In genomic region chr3:139947247-139947646, GRCm38 (mm10) we compare ENCODE assay signal across 22 mouse cellular contexts.
A peak's percentile ranks its signal among the peaks of the same experiment; 100 is the strongest.
DNase-seq lines count a peak whose midpoint lies in the region; ATAC-seq and TF ChIP-seq lines count a peak whose summit lies in the region.
"Had no signal": no experiment of that assay in that cellular context is flagged by ENCODE, and none has a peak within 500 bp of the region (broad histone marks: within the 10 kb centered on the region; RNA-seq: fewer than 3 reads in every experiment).

No protein-coding gene starts in this region.

- TF ChIP-seq RAD21 in CH12.LX (IDR thresholded peaks at IDR 0.05; ENCODE audit: low read depth, low read length) = no peak

- H3K4me1 ChIP-seq in CH12.LX (ENCODE audit: control insufficient read depth in 1 of 2, insufficient read depth in 2 of 2) = peaks cover 2 to 20% of the 10 kb centered on the region in 2 experiments; a peak in 2 of 4 replicates
- no peaks in the 10 kb centered on the region for H3K4me1 ChIP-seq in hindbrain, embryonic 11.5 days (replicated peaks; ENCODE audit: control insufficient read depth, insufficient read depth, low read length)
- H3K4me1 ChIP-seq: embryonic facial prominence, embryonic 10.5 days; embryonic facial prominence, embryonic 12.5 days; forebrain, embryonic 13.5 days; forebrain, embryonic 15.5 days had no signal

- no peak overlapping the region for H3K27ac ChIP-seq in CH12.LX (ENCODE audit: insufficient read depth, low read depth)
- no peak overlapping the region for H3K27ac ChIP-seq in hindbrain, embryonic 11.5 days (ENCODE audit: low read depth, low read length)
- H3K27ac ChIP-seq: embryonic facial prominence, embryonic 10.5 days; embryonic facial prominence, embryonic 12.5 days; forebrain, embryonic 13.5 days; forebrain, embryonic 15.5 days had no signal

- no peak overlapping the region for H3K9ac ChIP-seq in CH12.LX (ENCODE audit: insufficient read depth, low read depth)
- H3K9ac ChIP-seq in hindbrain, embryonic 11.5 days (ENCODE audit: low read depth, low read length) = no peak overlapping the region
- H3K9ac ChIP-seq: embryonic facial prominence, embryonic 12.5 days; forebrain, embryonic 13.5 days; forebrain, embryonic 15.5 days; forebrain, postnatal 0 days had no signal

- H3K4me2 ChIP-seq in CH12.LX (ENCODE audit: insufficient read depth, low read depth, poor library complexity, severe bottlenecking) = no peak overlapping the region
- no peak overlapping the region for H3K4me2 ChIP-seq in hindbrain, embryonic 11.5 days (replicated peaks; ENCODE audit: low read depth, low read length)
- H3K4me2 ChIP-seq: embryonic facial prominence, embryonic 12.5 days; forebrain, embryonic 13.5 days; forebrain, embryonic 15.5 days had no signal

- DNase-seq in CH12.LX (ENCODE audit: extremely low read depth) = no peak
- no peak for DNase-seq in thymus, postnatal 25 days
- no peak for DNase-seq in hindbrain, embryonic 11.5 days (ENCODE audit: low spot score)
- no peak for DNase-seq in layer of hippocampus, adult 9-11 months
- DNase-seq: adrenal gland, adult 8-10 months; adrenal gland, postnatal 14 days; adrenal gland, postnatal 36 days; B cell, adult 2 months; cerebellum, adult 11 months; cerebellum, adult 18-20 months; cerebellum, adult 8-10 months; cerebellum, adult 9-11 months; cerebellum, postnatal 14 days; cerebellum, postnatal 36 days; forebrain, postnatal 0 days had no signal

- H3K4me3 ChIP-seq in CH12.LX (replicated peaks in 1 of 3; ENCODE audit: low read depth in 2 of 3, low read length in 2 of 3, poor library complexity in 1 of 3) = no peak overlapping the region
- H3K4me3 ChIP-seq in hindbrain, embryonic 11.5 days (ENCODE audit: low read depth, low read length) = no peak overlapping the region
- H3K4me3 ChIP-seq: embryonic facial prominence, embryonic 10.5 days; embryonic facial prominence, embryonic 12.5 days; forebrain, embryonic 13.5 days; forebrain, embryonic 15.5 days had no signal

- TF ChIP-seq EP300 in CH12.LX (IDR thresholded peaks at IDR 0.05; ENCODE audit: low read length) = 0 out of 2 replicates have a peak, but pooled peaks have one; percentile 48

- H3K36me3 ChIP-seq in CH12.LX (replicated peaks in 1 of 2; ENCODE audit: control insufficient read depth in 1 of 2, insufficient read depth in 1 of 2, low read length in 1 of 2) = no peaks in the 10 kb centered on the region
- H3K36me3 ChIP-seq in hindbrain, embryonic 11.5 days (ENCODE audit: control insufficient read depth, insufficient read depth, low read length) = no peaks in the 10 kb centered on the region
- H3K36me3 ChIP-seq: embryonic facial prominence, embryonic 10.5 days; embryonic facial prominence, embryonic 12.5 days; forebrain, embryonic 15.5 days had no signal

- no peak for TF ChIP-seq POLR2A in CH12.LX (IDR thresholded peaks at IDR 0.05; ENCODE audit: low read depth, low read length)

- H3K79me2 ChIP-seq in CH12.LX (replicated peaks; ENCODE audit: control insufficient read depth, extremely low read depth, insufficient read depth, poor library complexity, severe bottlenecking) = no peaks in the 10 kb centered on the region

- in situ Hi-C loops in CH12.LX (cut with MboI; ENCODE audit: low pct_ligation_motif_present, low pct_unique_long_range_greater_than_20kb, low sequenced_read_pairs) = no loop called here

- dilution Hi-C loops in CH12.LX (cut with MboI; ENCODE audit: extremely low pct_ligation_motif_present, extremely low pct_unique_long_range_greater_than_20kb, low sequenced_read_pairs) = no loop called here

- peak; percentile 84 for ATAC-seq in common myeloid progenitor, adult 5-6 weeks (replicated peaks; ENCODE audit: low read depth, poor library complexity, severe bottlenecking)
- peak; percentile 88 for ATAC-seq in megakaryocyte, adult 5-6 weeks (ENCODE audit: poor library complexity, severe bottlenecking)
- no peak for ATAC-seq in hindbrain, embryonic 11.5 days (ENCODE audit: low FRiP score)
- ATAC-seq: CD4-positive, CD25-positive, alpha-beta regulatory T cell, adult 4 months; forebrain, embryonic 13.5 days; forebrain, embryonic 15.5 days; forebrain, postnatal 0 days had no signal

- TF ChIP-seq CTCF in CH12.LX (conservative IDR thresholded peaks at IDR 0.05 in 1 of 2, IDR thresholded peaks at IDR 0.05 in 1 of 2; ENCODE audit: low read depth in 2 of 2, low read length in 2 of 2) = no peak

- H3K27me3 ChIP-seq in CH12.LX (replicated peaks) = no peaks in the 10 kb centered on the region
- H3K27me3 ChIP-seq in hindbrain, embryonic 11.5 days (ENCODE audit: control insufficient read depth, insufficient read depth, low read length) = no peaks in the 10 kb centered on the region
- H3K27me3 ChIP-seq: embryonic facial prominence, embryonic 12.5 days; forebrain, embryonic 13.5 days; forebrain, embryonic 15.5 days had no signal

- no peaks in the 10 kb centered on the region for H3K9me3 ChIP-seq in CH12.LX (replicated peaks; ENCODE audit: low read length)
- H3K9me3 ChIP-seq in hindbrain, embryonic 11.5 days (ENCODE audit: control insufficient read depth, low read length) = no peaks in the 10 kb centered on the region
- H3K9me3 ChIP-seq: embryonic facial prominence, embryonic 10.5 days; embryonic facial prominence, embryonic 12.5 days; forebrain, embryonic 13.5 days; forebrain, embryonic 15.5 days had no signal

- 81% methylated on average over 4 of the region's 4 CpGs for WGBS in hindbrain, embryonic 11.5 days

TF ChIP-seq in CH12.LX, 34 proteins besides CTCF, POLR2A, EP300 and RAD21:
- TF ChIP-seq KAT2A (IDR thresholded peaks at IDR 0.05; ENCODE audit: insufficient replicate concordance, low read length) (no peak), ZNF384 (IDR thresholded peaks at IDR 0.05; ENCODE audit: low read depth, low read length) (0 out of 2 replicates have a peak, but pooled peaks have one; percentile 41), E2F4 (IDR thresholded peaks at IDR 0.05; ENCODE audit: insufficient replicate concordance, low read depth, low read length) (no peak), MEF2A (IDR thresholded peaks at IDR 0.05; ENCODE audit: borderline replicate concordance, low read depth, low read length) (peak; percentile 51; the same call in 1 of the 2 replicates)
